17 mouse cellular contexts compared by ENCODE assay signal in the genomic region with DNA sequence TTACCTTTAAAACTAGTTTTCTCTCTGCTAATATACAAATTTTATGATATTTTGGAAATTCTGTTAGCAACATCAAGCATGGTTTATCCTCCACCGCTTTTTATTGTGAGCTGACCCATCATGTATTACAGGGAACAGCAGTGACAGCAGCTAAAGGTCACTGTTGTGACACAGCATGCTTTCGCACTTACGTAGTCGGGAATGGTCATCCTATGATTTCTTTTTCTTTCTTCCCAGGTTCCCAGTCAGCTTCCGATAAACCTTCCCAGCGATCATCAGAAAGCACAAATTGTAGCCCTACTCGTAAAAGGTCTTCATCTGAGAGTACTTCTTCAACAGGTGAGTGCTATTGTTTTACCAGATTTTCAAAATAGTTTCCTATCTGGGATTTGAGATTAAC. TPM values are rescaled to one million over a fixed set of nuclear protein-coding genes. Genes with fewer than 3 reads are reported as not detected.
DNase-seq lines count a peak whose midpoint lies in the region; ATAC-seq and TF ChIP-seq lines count a peak whose summit lies in the region.
"Had no signal": no experiment of that assay in that cellular context is flagged by ENCODE, and none has a peak within 500 bp of the region (broad histone marks: within the 10 kb centered on the region; RNA-seq: fewer than 3 reads in every experiment).

No protein-coding gene starts in this region.

- ATAC-seq in forebrain, embryonic 13.5 days: no peak
- ATAC-seq: activated CD4-positive, CD25-positive, alpha-beta regulatory T cell, adult 4 months; forebrain, embryonic 14.5 days; forebrain, embryonic 16.5 days had no signal

- TF ChIP-seq CTCF in gastrocnemius, adult 2 months (IDR thresholded peaks at IDR 0.05): no peak

- H3K9me3 ChIP-seq in forebrain, embryonic 13.5 days (replicated peaks): no peaks in the 10 kb centered on the region
- H3K9me3 ChIP-seq: embryonic facial prominence, embryonic 10.5 days; embryonic facial prominence, embryonic 12.5 days had no signal

- no peak overlapping the region for H3K4me3 ChIP-seq in gastrocnemius, adult 2 months
- no peak overlapping the region for H3K4me3 ChIP-seq in forebrain, embryonic 13.5 days
- H3K4me3 ChIP-seq: embryonic facial prominence, embryonic 10.5 days; embryonic facial prominence, embryonic 12.5 days had no signal

- H3K27ac ChIP-seq in gastrocnemius, adult 2 months: no peak overlapping the region
- no peak overlapping the region for H3K27ac ChIP-seq in forebrain, embryonic 13.5 days
- H3K27ac ChIP-seq: embryonic facial prominence, embryonic 10.5 days; embryonic facial prominence, embryonic 12.5 days had no signal

- no peak overlapping the region for H3K4me2 ChIP-seq in forebrain, embryonic 13.5 days
- H3K4me2 ChIP-seq: embryonic facial prominence, embryonic 12.5 days had no signal

- H3K4me1 ChIP-seq in forebrain, embryonic 13.5 days: no peaks in the 10 kb centered on the region
- H3K4me1 ChIP-seq: embryonic facial prominence, embryonic 10.5 days; embryonic facial prominence, embryonic 12.5 days had no signal

- no peak overlapping the region for H3K9ac ChIP-seq in forebrain, embryonic 13.5 days
- H3K9ac ChIP-seq: embryonic facial prominence, embryonic 12.5 days had no signal

- WGBS in forebrain, embryonic 13.5 days: 97% methylated on average over 7 of the region's 7 CpGs

- peak; percentile 55 for DNase-seq in adrenal gland, adult 2 months
- DNase-seq in adrenal gland, adult 8-10 months: peak; percentile 32
- DNase-seq in adrenal gland, postnatal 14 days: peak; percentile 40
- DNase-seq in adrenal gland, postnatal 36 days: peak; percentile 38 to 42
- no peak for DNase-seq in gastrocnemius, adult 2 months
- DNase-seq in kidney, postnatal 36 days: no peak
- DNase-seq: cerebellum, adult 11-12 months; cerebellum, adult 2 months; cerebellum, adult 9-10 months; cerebellum, postnatal 10 days; cerebellum, postnatal 25 days had no signal

- intact Hi-C loops in gastrocnemius, adult 2 months (cut with DNase I): no loop called here

- H3K27me3 ChIP-seq in forebrain, embryonic 13.5 days: no peaks in the 10 kb centered on the region
- H3K27me3 ChIP-seq: embryonic facial prominence, embryonic 12.5 days had no signal

- peaks cover 56% of the 10 kb centered on the region for H3K36me3 ChIP-seq in forebrain, embryonic 13.5 days (ENCODE audit: poor library complexity, severe bottlenecking)

RNA-seq across cellular contexts. Expression of a gene that starts 50.6 kb away (rescaled TPM):
- 100 to 1,000 TPM; 129 to 130 TPM for total RNA-seq in adrenal gland, adult 2 months (2021)
- polyA plus RNA-seq in adrenal gland, adult 2 months (2012; rRNA removed): 26.2 and 30.4 TPM in 2 replicates
- total RNA-seq in adrenal gland, adult 8-10 months (2022): 100 to 1,000 TPM; 128 to 166 (median 148) TPM
- total RNA-seq in adrenal gland, postnatal 14 days (2021): 116 TPM in 2 replicates
- 100 to 1,000 TPM; 128 to 140 TPM for total RNA-seq in adrenal gland, postnatal 36 days (2021)
- total RNA-seq in gastrocnemius, adult 2 months (2021): 10 to 100 TPM; 65.5 to 79.9 TPM
- 139 and 145 TPM in 2 replicates for polyA plus RNA-seq in forebrain, embryonic 13.5 days (2015; fragmentation: Nextera tagmentation; extraction: Ambion mirVana)

RNA-seq across cellular contexts. Expression of a gene that starts 51.1 kb away (rescaled TPM):
- total RNA-seq in adrenal gland, adult 2 months (2021): 10 to 100 TPM; 38.3 to 57.0 TPM
- 3.9 and 4.9 TPM in 2 replicates for polyA plus RNA-seq in adrenal gland, adult 2 months (2012; rRNA removed)
- 10 to 100 TPM; 44.9 to 78.1 (median 58.6) TPM for total RNA-seq in adrenal gland, adult 8-10 months (2022)
- 47.5 and 47.6 TPM in 2 replicates for total RNA-seq in adrenal gland, postnatal 14 days (2021)
- total RNA-seq in adrenal gland, postnatal 36 days (2021): 10 to 100 TPM; 49.3 to 52.2 TPM
- total RNA-seq in gastrocnemius, adult 2 months (2021): 10 to 100 TPM; 34.2 to 35.6 TPM
- 21.8 and 24.4 TPM in 2 replicates for polyA plus RNA-seq in forebrain, embryonic 13.5 days (2015; fragmentation: Nextera tagmentation; extraction: Ambion mirVana)

Comparison
In these comparisons a context has a peak if more than half of its experiments do, and no peak if none do; other contexts are left out.
1. DNase-seq: peak in adrenal gland, adult 2 months (single experiment), adrenal gland, adult 8-10 months (single experiment), adrenal gland, postnatal 14 days (single experiment) and adrenal gland, postnatal 36 days (2 of 2); none in gastrocnemius, adult 2 months (single experiment) and kidney, postnatal 36 days (0 of 2).